Mouse (Mus musculus): ENCODE measurements around the gene Scn10a.
A peak's percentile ranks its signal among the peaks of the same experiment; 100 is the strongest.

Scn10a gene

GRCm38 (mm10) chr9:119719222-119719621, at the start of gene Scn10a:
TSS of gene Scn10a (minus strand) at chr9:119719322.
- no peak for DNase-seq (ENCODE audit: low spot score)

- no peak for DNase-seq (ENCODE audit: low spot score)
These were observed 49.5 kb upstream of the Scn10a start for GRCm38 (mm10) chr9:119768585-119768984.

GRCm38 (mm10) chr9:119760226-119760625, 41.1 kb upstream of the Scn10a start:
- no peak for DNase-seq (ENCODE audit: low spot score)

- no peak for DNase-seq (ENCODE audit: low spot score)
These were observed 40.3 kb upstream of the Scn10a start for GRCm38 (mm10) chr9:119759457-119759856.

- no peak for DNase-seq (ENCODE audit: low spot score)
These were observed 32.4 kb upstream of the Scn10a start for GRCm38 (mm10) chr9:119751507-119751906.

GRCm38 (mm10) chr9:119749112-119749511, 30.0 kb upstream of the Scn10a start:
- no peak for DNase-seq (ENCODE audit: low spot score)

- no peak for DNase-seq (ENCODE audit: low spot score)
These were observed 24.8 kb upstream of the Scn10a start for GRCm38 (mm10) chr9:119743900-119744299.

GRCm38 (mm10) chr9:119743312-119743711, 24.2 kb upstream of the Scn10a start:
- no peak for DNase-seq (ENCODE audit: low spot score)

- no peak for DNase-seq (ENCODE audit: low spot score)
These were observed 22.1 kb upstream of the Scn10a start for GRCm38 (mm10) chr9:119741101-119741786.

GRCm38 (mm10) chr9:119728412-119729097, 9.4 kb upstream of the Scn10a start:
- DNase-seq (ENCODE audit: low spot score) = no peak

GRCm38 (mm10) chr9:119726990-119727389, 7.9 kb upstream of the Scn10a start:
- no peak for DNase-seq (ENCODE audit: low spot score)

GRCm38 (mm10) chr9:119725293-119725862, 6.3 kb upstream of the Scn10a start:
- no peak for DNase-seq (ENCODE audit: low spot score)

- DNase-seq (ENCODE audit: low spot score) = peak; percentile 68
These were observed 12.4 kb downstream of the Scn10a start for GRCm38 (mm10) chr9:119706700-119707099.

GRCm38 (mm10) chr9:119691505-119691904, 27.6 kb downstream of the Scn10a start:
- no peak for DNase-seq (ENCODE audit: low spot score)

GRCm38 (mm10) chr9:119691001-119691400, 28.1 kb downstream of the Scn10a start:
- no peak for DNase-seq (ENCODE audit: low spot score)

GRCm38 (mm10) chr9:119687893-119688292, 31.2 kb downstream of the Scn10a start:
- no peak for DNase-seq (ENCODE audit: low spot score)

- DNase-seq (ENCODE audit: low spot score) = peak; percentile 66
These were observed 32.9 kb downstream of the Scn10a start for GRCm38 (mm10) chr9:119686187-119686586.

GRCm38 (mm10) chr9:119680896-119681295, 38.2 kb downstream of the Scn10a start:
- DNase-seq (ENCODE audit: low spot score) = peak; percentile 48

GRCm38 (mm10) chr9:119664109-119664508, 55.0 kb downstream of the Scn10a start:
- DNase-seq (ENCODE audit: low spot score) = no peak

GRCm38 (mm10) chr9:119656111-119656510, 63.0 kb downstream of the Scn10a start:
- no peak for DNase-seq (ENCODE audit: low spot score)

- DNase-seq (ENCODE audit: low spot score) = no peak
These were observed 65.4 kb downstream of the Scn10a start for GRCm38 (mm10) chr9:119653758-119654157.

GRCm38 (mm10) chr9:119646942-119647547, 72.1 kb downstream of the Scn10a start:
- peak; percentile 37 for DNase-seq (ENCODE audit: low spot score)

- DNase-seq (ENCODE audit: low spot score) = no peak
These were observed 77.1 kb downstream of the Scn10a start for GRCm38 (mm10) chr9:119641985-119642384.

Data from testis, postnatal 14 days (tissue).